Mouse (Mus musculus) adrenal gland, postnatal 4 days (tissue): ENCODE measurements at regions not wholly inside any gene's neighbourhood (a gene's known extent, or its start where the extent isn't known, plus 50 kb on each side); places are given as distances from the start of the nearest gene placed in this dataset.
"Not testable (repeated sequence)": the region's sequence is repeated elsewhere in the genome, so short reads cannot be mapped to it uniquely, and the experiment has no call there.

Source experiments
- DNase-seq, 2 experiments: peaks; one replicate each; pipeline ENCODE4 v3.0.0; 2021 to 2022; ENCODE audit warnings: low spot score in 2 of 2, mixed read lengths in 2 of 2

- peak; percentile 4 to 5 for DNase-seq
Measured at GRCm38 (mm10) chr12:22156467-22157037, 739.1 kb upstream of the Ywhaq start.

DNA sequence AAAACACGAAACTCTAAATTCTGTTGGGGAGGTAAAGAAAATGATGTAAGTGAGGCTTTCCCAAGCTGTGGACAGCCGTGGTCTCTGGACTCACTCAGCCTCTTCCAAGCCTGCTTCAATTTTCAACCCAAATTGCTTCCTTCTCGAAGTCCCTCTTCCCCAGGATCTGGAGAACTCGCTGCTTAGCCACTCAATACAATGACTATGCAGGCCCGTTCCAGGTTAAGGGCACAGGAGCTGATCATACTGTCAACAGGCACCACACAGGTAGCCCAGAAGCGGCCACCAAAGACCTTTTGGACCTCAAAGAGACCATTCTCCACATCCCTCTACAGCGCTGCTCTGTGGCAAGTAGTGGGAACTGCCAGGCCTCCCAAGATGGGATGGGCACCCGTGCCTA is 737.9 kb upstream of the Ywhaq start:
- not testable (repeated sequence) for DNase-seq
